Mouse (Mus musculus): ENCODE data around the gene Iqgap1.

Gene Iqgap1

GRCm38 (mm10) chr7:80719038-80719437, 106.7 kb downstream of the Iqgap1 start:
- in situ Hi-C loops (cut with MseI, MboI), result no loop called here

- in situ Hi-C loops (cut with MseI, MboI), result no loop called here
These were observed 107.3 kb downstream of the Iqgap1 start for GRCm38 (mm10) chr7:80718471-80718870.

GRCm38 (mm10) chr7:80716758-80717157, 109.0 kb downstream of the Iqgap1 start:
- in situ Hi-C loops (cut with MseI, MboI), result no loop called here

- in situ Hi-C loops (cut with MseI, MboI), result no loop called here
These were observed 110.5 kb downstream of the Iqgap1 start for GRCm38 (mm10) chr7:80715306-80715705.

- in situ Hi-C loops (cut with MseI, MboI), result no loop called here
These were observed 114.3 kb downstream of the Iqgap1 start for GRCm38 (mm10) chr7:80711496-80711895.

- in situ Hi-C loops (cut with MseI, MboI), result no loop called here
These were observed 115.4 kb downstream of the Iqgap1 start for GRCm38 (mm10) chr7:80710333-80710732.

GRCm38 (mm10) chr7:80704066-80704465, 121.7 kb downstream of the Iqgap1 start:
- in situ Hi-C loops (cut with MseI, MboI), result no loop called here

GRCm38 (mm10) chr7:80702510-80702909, 123.3 kb downstream of the Iqgap1 start:
- in situ Hi-C loops (cut with MseI, MboI), result no loop called here

GRCm38 (mm10) chr7:80699709-80700108, 126.1 kb downstream of the Iqgap1 start:
- in situ Hi-C loops (cut with MseI, MboI), result no loop called here

GRCm38 (mm10) chr7:80698940-80699339, 126.8 kb downstream of the Iqgap1 start:
- in situ Hi-C loops (cut with MseI, MboI), result no loop called here

GRCm38 (mm10) chr7:80697859-80698258, 127.9 kb downstream of the Iqgap1 start:
- in situ Hi-C loops (cut with MseI, MboI), result no loop called here

- in situ Hi-C loops (cut with MseI, MboI), result no loop called here
These were observed 128.9 kb downstream of the Iqgap1 start for GRCm38 (mm10) chr7:80696903-80697302.

GRCm38 (mm10) chr7:80696334-80696733, 129.4 kb downstream of the Iqgap1 start:
- in situ Hi-C loops (cut with MseI, MboI), result no loop called here

- in situ Hi-C loops (cut with MseI, MboI), result no loop called here
These were observed 133.3 kb downstream of the Iqgap1 start for GRCm38 (mm10) chr7:80692472-80692871.

GRCm38 (mm10) chr7:80691131-80691530, 134.6 kb downstream of the Iqgap1 start:
- in situ Hi-C loops (cut with MseI, MboI), result no loop called here

GRCm38 (mm10) chr7:80689221-80689591, 136.6 kb downstream of the Iqgap1 start:
- in situ Hi-C loops (cut with MseI, MboI), result no loop called here

- in situ Hi-C loops (cut with MseI, MboI), result no loop called here
These were observed 137.1 kb downstream of the Iqgap1 start, which contains the start of gene Crtc3 for GRCm38 (mm10) chr7:80688556-80689220. Crtc3 (minus strand) TSS chr7:80688877.

GRCm38 (mm10) chr7:80687721-80688555, 137.8 kb downstream of the Iqgap1 start:
- in situ Hi-C loops (cut with MseI, MboI), result no loop called here

- in situ Hi-C loops (cut with MseI, MboI), result no loop called here
These were observed 140.1 kb downstream of the Iqgap1 start for GRCm38 (mm10) chr7:80685639-80686038.

GRCm38 (mm10) chr7:80682630-80683029, 143.1 kb downstream of the Iqgap1 start:
- in situ Hi-C loops (cut with MseI, MboI), result no loop called here

- in situ Hi-C loops (cut with MseI, MboI), result no loop called here
These were observed 145.4 kb downstream of the Iqgap1 start for GRCm38 (mm10) chr7:80680218-80680847.

- in situ Hi-C loops (cut with MseI, MboI), result no loop called here
These were observed 153.5 kb downstream of the Iqgap1 start for GRCm38 (mm10) chr7:80672323-80672722.

GRCm38 (mm10) chr7:80670889-80671288, 154.9 kb downstream of the Iqgap1 start:
- in situ Hi-C loops (cut with MseI, MboI), result no loop called here
